Mouse (Mus musculus) adipocyte (in vitro differentiated cells): ENCODE measurements at regions not wholly inside any gene's neighbourhood (a gene's known extent, or its start where the extent isn't known, plus 50 kb on each side); places are given as distances from the start of the nearest gene placed in this dataset.

Experiments used
- DNase-seq: peaks from one replicate; pipeline ENCODE4 v3.0.0-alpha.2; 2016; ENCODE audit warnings: low spot score

DNA sequence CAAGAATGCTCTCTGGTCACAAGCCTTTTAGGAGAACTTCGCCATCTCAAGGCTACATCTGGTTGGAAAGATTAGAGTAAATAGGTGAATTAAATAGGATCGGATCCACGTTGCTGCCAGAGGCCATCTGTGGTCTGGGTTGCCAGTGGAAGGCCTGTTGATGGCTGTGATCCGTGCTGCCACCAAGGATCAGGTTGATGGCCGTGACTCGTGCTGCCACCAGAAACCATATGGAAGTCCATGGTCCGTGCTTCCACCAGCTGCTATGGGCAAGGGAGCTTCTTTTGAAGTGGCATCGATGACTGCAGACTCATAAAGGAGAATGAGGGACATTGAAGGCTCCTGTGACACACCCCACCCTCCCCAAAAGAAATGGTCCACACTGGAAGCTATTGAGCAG lies 79.6 kb downstream of the Atp1a1 start:
- DNase-seq: no peak

DNA sequence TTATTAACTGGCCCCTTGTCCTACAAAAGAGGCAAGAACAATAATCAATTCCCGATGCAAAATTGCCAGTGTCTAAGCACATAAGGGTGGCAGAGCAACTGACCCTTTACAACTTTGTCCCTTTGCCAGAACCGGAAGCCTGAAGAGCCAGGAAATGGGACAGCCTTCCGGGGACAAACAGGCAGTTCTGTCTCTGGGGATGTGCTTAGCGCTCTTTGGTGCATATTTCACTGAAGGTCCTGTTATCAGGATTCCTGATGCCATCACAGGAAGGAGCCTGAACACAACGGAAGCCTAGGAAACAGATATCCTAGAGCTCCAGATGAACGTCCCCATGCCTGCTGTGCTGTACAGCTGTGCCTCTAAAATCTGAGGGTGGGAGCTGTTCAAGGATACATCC lies 80.0 kb downstream of the Atp1a1 start:
- peak; percentile 50 for DNase-seq

DNA sequence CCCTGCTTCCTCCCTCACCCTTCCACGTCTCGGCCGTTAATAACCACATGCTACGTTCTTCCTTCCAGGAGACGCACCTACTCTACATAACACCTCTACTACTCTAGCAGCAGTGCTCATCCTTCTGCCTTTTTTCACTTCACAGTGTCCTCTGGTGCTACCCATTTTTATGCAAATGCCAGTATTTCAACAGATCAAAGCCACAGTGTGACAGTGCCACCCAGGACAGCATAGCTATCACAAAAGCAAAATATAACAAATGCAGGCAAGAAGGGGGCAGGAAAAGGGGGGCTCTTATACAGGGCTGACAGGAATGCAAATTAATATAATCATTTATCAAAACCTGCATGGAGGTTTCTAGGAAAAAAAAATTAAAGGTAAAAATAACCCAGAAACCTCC lies 81.2 kb downstream of the Atp1a1 start:
- no peak for DNase-seq

DNA sequence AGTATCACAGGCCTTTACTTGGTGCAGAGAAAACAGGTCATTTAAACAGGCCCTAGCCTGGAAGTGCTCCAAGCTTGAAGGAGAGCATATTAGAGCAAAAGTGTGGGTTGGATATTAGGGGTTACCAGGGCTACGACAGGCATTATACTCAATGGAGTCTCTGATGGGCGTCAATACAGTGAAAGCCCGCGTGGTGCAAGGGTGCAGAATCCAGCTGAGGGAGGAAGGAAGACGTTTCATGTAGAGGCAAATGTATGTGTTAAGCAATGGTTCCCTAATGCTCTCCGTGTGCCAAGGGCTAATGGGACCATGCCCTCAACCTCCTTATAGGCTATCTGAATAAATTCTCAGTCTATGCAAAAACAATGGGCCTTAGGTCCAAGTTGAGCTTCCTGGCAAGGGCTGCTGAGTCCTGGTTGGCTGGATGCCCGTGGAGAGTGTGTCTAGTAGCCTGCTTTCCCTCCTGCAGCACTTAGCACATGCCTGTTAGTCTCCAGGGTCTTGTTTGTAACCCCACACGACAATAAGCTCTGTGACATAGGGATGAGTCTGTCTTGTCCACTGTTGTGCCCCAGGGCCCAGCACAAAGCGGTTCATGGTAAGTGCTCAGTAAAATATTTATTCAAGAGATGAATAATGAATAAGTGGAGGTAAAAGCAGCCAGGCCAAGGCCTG lies 82.1 kb downstream of the Atp1a1 start:
- peak; percentile 89 for DNase-seq

DNA sequence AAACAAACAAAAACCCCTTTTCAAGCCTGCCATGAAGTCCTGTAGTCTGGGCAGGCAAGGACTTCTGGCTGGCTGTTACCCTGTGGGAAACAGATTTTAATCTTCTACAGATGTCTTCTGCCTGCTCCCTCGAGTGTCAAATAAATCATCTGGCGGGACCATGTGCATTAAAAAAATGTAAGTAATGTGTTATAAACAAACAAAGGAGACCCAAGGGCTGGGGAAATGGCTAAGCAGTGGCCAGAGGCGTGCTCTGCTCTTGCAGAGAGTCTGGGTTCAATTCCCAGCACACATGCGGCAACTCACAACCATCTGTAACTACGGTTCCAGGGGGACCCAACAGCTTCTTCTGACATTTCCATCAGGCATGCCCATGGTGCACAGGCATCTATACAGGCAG lies 83.3 kb downstream of the Atp1a1 start:
- DNase-seq: peak; percentile 63

DNA sequence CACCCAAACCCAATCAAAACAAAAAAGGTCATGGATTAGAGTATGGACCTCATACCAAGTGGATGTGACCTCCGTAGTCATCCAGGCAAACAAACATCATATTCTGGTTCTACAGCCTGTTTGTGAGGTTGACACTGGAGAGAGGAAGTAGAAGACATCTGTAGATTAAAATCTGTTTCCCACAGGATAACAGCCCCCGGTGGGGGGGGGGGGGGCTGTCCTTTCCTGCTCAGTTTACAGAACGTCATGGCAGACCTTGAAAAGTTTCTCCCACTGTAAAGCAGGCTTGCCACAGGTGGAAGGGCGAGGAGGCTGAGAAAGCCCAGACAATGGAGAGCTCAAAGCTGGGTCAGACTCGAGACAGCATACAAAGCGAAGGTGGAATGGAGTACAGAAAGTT lies 84.4 kb downstream of the Atp1a1 start:
- DNase-seq: no peak

DNA sequence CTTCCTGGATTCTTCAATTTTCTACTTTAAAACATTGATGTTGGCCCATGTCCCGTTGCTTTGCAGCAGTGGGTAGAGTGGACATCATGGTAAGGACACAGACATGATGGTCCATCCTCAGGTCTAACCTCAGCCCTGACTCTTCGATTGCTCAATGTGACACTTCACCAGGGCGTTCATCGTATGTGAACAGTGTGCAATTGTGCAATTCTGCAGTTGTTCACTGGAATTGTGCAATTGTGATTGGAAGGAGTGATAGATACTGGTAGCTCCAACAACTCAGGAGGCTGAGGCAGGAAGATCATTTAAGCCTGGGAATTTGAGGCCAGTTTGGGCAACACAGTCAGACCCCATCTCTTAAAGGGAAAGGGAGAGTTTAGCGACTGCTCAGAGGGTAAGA lies 84.9 kb downstream of the Atp1a1 start:
- DNase-seq: no peak

DNA sequence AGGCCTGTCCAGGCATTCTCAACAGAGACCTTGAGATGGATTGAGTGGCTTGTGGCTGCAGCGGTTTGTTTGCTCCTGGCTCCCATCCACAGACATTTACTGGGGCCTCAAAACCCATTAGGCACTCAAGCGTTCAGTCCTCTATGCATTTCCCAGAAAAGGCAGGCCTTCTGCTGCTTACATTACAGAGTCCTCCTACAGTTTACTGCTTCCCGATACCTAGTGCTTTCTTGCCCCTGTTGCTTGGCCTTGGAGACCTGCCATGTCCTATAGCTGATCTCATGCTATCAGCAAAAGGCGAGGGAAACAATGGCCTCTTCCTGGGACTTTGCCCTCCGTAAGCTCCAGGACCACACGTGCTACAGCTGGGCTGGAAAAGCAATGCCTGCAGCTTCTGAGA lies 85.7 kb downstream of the Atp1a1 start:
- no peak for DNase-seq

DNA sequence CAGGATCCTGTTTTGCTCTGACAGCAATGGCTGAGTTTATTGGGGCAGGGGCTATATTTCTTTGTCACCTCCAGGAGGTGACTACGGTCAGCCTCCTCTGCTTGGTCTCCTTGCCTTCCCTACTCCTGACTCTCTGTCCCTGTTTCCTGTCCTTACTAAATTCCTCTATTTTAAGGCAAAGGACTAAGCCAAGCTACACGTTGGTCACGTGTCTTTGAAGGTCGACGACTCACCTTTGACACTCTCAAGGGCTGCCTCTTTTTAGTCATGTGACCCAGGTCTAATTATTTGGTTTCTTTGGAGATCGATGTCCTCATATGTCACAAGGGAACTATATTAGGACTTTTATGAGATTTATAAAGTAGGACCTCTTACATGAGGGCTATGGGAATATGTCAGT lies 86.9 kb downstream of the Atp1a1 start:
- DNase-seq: no peak

DNA sequence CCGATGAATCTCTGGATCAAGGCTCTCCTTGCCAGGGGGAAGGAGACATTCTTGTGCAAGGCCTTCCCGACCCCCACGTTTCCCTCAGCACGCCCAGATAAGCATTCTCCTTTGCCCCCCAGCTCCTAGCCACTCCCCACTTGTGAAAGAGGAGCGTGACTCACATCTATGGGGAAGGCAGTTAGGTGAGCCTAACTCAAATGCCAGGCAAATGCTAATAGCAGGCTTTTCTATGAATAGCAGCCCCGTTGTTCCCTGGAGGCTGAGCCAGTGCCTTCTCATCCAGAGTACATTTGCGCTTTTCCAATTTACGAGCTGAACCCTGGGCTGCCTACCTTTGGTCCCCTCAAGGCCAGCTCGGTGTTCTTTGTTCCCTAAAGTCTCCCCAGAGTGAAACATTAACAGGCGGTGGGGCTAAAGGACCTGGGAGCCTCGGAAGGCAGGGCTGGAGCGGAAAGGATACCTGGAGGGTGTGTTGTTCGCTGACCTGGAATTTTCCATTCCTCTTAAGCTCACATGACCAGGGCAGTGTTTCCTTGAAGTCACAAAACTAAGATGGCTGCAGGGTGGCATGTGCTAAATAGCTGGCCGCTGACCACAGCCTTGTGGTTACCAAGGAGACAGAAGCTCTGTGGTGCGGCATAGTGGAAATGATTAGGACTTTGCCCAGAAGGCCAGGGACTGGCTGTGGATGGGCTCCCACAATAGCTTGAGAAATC lies 87.5 kb downstream of the Atp1a1 start:
- DNase-seq: no peak

DNA sequence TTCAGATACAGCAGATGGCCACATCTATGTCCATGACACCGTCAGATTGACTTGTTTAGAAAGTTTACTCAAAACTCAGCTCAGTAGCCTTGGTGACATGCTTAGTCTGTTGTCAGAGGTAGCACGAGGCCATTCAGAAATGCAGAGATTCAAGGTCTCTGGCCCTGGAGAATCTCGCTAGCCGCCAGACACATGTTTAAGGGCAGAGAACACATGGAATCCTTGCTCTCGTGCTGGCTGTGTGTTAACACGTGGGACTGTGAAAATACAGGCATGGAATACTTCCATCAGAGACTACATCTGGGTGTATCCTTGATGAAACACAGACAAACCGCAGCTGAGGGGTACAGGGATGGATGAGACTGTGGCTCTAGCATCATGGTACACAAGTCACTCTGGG lies 88.9 kb downstream of the Atp1a1 start:
- DNase-seq: no peak

DNA sequence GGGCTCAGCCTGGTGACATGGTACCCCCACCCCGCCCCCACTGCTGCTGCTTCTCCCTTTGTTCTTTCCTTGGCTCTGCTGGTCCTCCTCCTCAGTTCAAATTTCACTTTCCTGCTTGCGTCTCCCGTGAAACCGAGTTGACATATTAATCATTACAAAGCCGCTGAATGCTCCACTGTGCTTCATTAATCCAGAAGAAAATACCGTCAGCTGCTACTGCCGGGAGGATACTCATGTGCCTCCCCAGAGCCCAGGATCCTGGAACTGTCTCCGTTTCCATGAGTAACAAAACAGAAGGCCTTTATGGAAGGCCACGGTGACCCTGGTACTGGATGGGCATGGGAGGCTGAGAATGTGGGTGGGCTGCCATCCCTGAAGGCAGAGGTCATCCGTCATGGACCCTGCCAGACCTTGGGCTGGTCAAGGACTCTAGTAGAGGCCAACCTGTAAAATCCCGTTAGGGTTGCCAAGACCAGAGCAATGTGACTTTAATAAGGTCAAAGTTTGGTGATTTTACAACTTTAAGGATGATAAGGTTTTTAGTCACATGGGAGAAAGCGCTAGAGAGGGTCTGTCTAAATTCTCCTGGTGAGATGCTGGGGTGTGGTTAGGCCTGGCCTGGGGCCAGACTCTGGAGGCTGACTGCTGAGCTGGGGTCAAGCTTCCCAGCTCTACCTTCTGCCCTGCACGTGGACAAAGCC lies 90.7 kb downstream of the Atp1a1 start:
- DNase-seq: no peak
